Mouse (Mus musculus) intestine, postnatal 0 days (tissue): Measurements from ENCODE around the gene Rhox4g. TPM values are rescaled to one million over a fixed set of nuclear protein-coding genes. Genes with fewer than 3 reads are reported as not detected.

Source experiments
- polyA plus RNA-seq: library from polyadenylated mRNA; unstranded; fragments of >200 nt; fragmentation: Nextera tagmentation; extraction: Ambion mirVana; gene quantifications from 2 replicates; pipeline ENCODE4 v1.2.1, GENCODE M21; 2015

Gene Rhox4g
- polyA plus RNA-seq, 1 experiment from 2014 or later = not detected

Other genes starting within 250 kb of the Rhox4g start
- gene Rhox2b, start 239.3 kb downstream of the Rhox4g start, polyA plus RNA-seq = not detected in 2 replicates
- gene Rhox4b, start 218.8 kb downstream of the Rhox4g start, polyA plus RNA-seq = not detected in 2 replicates
- gene Rhox2c, start 197.6 kb downstream of the Rhox4g start, polyA plus RNA-seq = not detected in 2 replicates
- gene Rhox3c, start 192.7 kb downstream of the Rhox4g start, polyA plus RNA-seq = not detected in 2 replicates
- gene Rhox4c, start 171.0 kb downstream of the Rhox4g start, polyA plus RNA-seq = not detected in 2 replicates
- gene Rhox2d, start 157.9 kb downstream of the Rhox4g start, polyA plus RNA-seq = not detected in 2 replicates
- gene Rhox4d, start 137.0 kb downstream of the Rhox4g start, polyA plus RNA-seq = not detected in 2 replicates
- not detected in 2 replicates for gene Rhox2e, start 120.9 kb downstream of the Rhox4g start, polyA plus RNA-seq
- gene Rhox3e, start 109.3 kb downstream of the Rhox4g start, polyA plus RNA-seq = not detected in 2 replicates
- not detected in 2 replicates for gene Rhox4e, start 93.9 kb downstream of the Rhox4g start, polyA plus RNA-seq
- gene Rhox2f, start 79.9 kb downstream of the Rhox4g start, polyA plus RNA-seq = not detected in 2 replicates
- not detected in 2 replicates for gene Rhox3f, start 70.3 kb downstream of the Rhox4g start, polyA plus RNA-seq
- gene Rhox4f, start 43.6 kb downstream of the Rhox4g start, polyA plus RNA-seq = not detected in 2 replicates
- gene Rhox3g, start 22.7 kb downstream of the Rhox4g start, polyA plus RNA-seq = not detected in 2 replicates
- gene Rhox2g, start 7.9 kb downstream of the Rhox4g start, polyA plus RNA-seq = not detected in 2 replicates
- gene Rhox3h, start 17.4 kb upstream of the Rhox4g start, polyA plus RNA-seq = not detected in 2 replicates
- gene Rhox2h, start 21.9 kb upstream of the Rhox4g start, polyA plus RNA-seq = not detected in 2 replicates
- 0.51 and 0.85 TPM in 2 replicates for gene Rhox5, start 153.5 kb upstream of the Rhox4g start, polyA plus RNA-seq
- not detected in 2 replicates for gene Rhox6, start 175.6 kb upstream of the Rhox4g start, polyA plus RNA-seq
- not detected in 2 replicates for gene Rhox7a, start 180.4 kb upstream of the Rhox4g start, polyA plus RNA-seq
- gene Rhox8, start 227.6 kb upstream of the Rhox4g start, polyA plus RNA-seq = not detected in 2 replicates
- not detected in 2 replicates for gene Rhox7b, start 245.9 kb upstream of the Rhox4g start, polyA plus RNA-seq